Mouse (Mus musculus) right cerebral cortex, postnatal 10 days (tissue): ENCODE measurements around the gene Rps6ka1.
"Not testable (repeated sequence)": the region's sequence is repeated elsewhere in the genome, so short reads cannot be mapped to it uniquely, and the experiment has no call there.

Experiments
- DNase-seq, 2 experiments: peaks; one replicate each; pipeline ENCODE4 v3.0.0; 2021; ENCODE audit warnings: low spot score in 2 of 2

Gene Rps6ka1

DNA sequence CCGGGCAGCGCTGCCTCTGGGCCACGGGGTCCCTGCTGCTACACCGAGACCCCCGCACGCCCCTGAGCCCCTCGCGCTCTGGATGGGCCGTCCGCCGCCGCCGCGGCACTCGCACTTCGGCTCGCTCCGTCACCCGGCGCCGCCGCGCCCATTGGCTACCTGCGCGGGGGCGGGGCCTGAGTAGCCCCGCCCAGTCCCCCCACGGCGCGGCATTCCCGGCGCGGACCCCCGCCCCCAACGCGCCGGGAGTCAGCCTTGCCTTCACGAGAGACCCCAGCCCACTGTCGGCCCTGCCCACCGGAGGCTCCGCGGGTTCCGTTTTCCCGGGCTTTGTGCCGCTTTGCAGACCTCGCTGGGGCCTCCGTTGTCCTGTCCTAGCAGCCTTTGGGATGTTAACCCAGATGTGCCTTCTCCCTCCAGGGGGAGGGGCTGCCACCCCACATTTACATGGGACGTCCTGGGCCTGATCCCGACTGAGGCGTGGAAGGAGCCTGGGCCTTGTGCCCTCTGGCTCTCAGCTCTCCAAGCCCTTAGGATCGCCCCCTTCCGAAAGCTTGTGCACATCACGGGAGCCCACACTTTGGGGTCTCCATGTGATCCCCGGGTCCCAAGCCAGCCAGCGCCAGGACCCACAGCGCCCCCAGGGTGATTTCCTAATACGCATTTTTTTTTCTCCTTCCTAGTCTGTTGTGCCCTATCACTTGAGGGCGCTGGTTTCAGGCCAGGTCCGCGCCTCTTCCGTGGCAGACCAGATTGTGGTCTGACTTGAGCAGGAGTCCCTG lies at the start of gene Rps6ka1:
Gene Rps6ka1 (minus strand): TSS at position 126 of the 782 bp plus-strand sequence.
- DNase-seq = peak; percentile 80 to 84

- no peak for DNase-seq
Observed at GRCm38 (mm10) chr4:133931785-133932184, 44.2 kb upstream of the Rps6ka1 start.

- no peak for DNase-seq
Observed at GRCm38 (mm10) chr4:133931349-133931748, 43.8 kb upstream of the Rps6ka1 start.

- DNase-seq = no peak
Observed at GRCm38 (mm10) chr4:133929278-133929670, 41.7 kb upstream of the Rps6ka1 start.

DNA sequence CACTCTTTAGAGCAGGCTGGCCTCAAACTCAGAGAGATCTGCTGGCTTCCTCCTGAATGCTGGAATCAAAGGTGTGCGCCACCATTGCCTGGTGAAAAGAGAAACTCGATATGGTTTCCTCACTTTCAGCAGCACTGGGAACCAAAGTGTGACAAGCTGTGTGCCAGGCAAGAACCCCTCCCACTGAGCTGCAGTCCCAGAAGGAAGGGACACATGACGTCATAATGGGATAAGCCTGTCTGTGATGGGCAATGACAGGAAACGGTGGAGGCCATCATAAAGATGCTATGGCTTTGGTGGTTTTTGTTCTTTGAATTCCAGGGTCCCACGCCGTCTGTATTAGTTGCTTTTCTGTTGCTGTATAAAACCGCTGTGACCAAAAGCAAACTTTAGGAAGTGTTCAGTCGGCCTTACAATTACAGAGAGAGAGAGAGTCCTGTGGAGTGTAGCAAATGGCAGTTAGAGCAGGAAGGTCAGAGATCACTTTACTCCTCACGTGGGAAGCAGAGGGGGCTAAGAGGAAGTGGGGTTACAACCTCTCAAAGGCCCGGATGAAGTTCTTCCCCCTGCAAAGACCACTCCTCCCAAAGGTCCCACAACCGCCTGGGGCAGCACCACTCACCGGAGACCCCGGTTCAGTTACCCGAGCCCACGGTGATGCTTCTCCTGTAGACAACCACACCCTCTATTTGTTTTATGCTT lies 41.1 kb upstream of the Rps6ka1 start:
- no peak for DNase-seq

DNA sequence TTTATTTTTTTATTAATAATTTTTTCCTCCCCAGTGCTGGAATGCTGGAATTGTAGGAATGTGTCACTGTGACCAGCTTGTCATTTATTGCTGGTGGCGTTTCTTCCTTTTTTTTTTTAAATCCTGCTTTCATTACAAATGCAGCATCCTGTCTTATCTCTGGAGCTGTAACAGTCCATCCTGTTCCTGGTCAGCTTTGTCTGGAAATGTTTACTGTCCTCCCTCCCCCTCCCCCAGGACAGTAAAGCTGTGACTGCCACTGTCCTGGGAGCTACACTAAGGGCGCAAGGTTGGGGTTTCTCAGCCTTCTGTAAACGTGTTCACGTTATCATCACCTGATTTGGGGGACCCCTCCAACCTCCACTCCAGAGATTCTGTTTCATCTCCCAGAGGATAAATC lies 37.6 kb upstream of the Rps6ka1 start:
- no peak for DNase-seq

DNA sequence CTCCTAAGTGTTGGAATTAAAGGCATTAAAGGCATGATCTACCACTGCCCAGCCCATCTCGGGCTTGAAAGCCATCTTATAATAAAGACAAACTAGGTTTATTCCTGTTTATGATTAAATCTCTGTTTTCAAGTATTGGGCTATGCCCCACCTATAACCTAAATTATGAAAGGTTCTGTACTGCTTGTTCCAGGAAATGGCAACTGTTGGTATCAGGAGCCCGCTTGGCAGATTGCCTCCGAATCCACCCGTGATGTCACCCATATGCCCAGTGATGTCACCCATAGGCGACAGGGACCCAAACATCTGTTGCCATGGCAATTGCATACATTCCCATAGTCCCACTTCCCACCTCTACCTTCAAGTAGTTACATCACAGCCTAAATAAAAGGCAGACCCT lies 36.1 kb upstream of the Rps6ka1 start:
- DNase-seq = no peak

DNA sequence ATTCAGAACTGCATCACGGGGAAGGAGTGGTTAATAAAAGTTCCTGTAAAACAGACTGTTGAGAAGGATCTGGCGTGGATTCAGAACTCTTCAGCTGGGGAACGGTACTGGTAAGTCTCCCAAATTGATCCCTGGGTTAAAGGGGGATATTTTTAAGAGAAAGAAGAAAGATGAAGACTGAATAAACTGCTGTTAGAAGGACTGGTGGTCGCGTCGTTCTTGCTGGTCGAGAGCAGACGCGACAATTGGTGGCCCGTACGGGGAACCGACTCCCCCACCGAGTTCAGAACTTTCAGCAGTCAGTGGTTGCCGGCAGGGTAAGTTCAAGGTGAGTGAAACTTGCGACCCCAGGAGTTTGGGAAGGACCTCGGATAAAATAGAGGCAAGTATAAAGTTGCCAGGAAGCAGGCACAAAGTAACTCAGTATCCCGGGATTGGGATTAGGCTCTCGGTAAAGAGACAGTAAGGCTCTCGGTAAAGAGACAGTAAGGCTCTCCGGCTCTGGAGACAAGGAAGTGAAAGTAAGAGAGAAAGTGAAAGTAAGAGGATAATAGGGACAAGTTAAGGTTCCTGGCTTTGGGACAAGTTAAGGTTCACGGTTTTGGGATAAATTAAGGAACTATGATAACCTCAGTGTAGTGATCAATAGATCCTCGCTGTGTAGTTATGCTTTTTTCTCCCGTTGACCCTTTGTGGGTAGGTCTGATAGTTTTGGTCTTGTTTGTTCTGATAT lies 30.7 kb upstream of the Rps6ka1 start:
- peak; percentile 44 to 55 for DNase-seq

GRCm38 (mm10) chr4:133911983-133912382 lies 24.4 kb upstream of the Rps6ka1 start:
- DNase-seq = no peak

GRCm38 (mm10) chr4:133910236-133911211 lies 22.9 kb upstream of the Rps6ka1 start:
- DNase-seq = peak; percentile 95 to 96

- DNase-seq = no peak
Observed at GRCm38 (mm10) chr4:133908051-133908450, 20.5 kb upstream of the Rps6ka1 start.

DNA sequence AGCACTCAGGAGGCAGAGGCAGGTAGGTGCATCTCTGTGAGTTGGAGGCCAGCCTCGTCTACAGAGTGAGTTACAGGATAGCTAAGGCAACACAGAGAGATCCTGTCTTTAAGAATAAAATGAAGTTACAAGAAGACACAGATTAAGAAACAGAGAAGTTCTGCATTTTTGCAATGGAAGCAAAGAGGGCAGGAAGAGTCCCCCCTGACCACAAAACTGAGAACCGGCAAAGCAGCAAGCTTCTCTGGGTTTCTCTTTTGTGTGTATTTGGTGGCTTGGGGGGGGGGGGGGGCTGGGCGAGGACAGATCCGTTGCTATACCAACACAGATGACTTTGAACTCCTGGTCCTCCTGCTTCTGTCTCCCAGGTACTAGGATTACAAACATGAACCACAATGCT lies 19.5 kb upstream of the Rps6ka1 start:
- DNase-seq = no peak

GRCm38 (mm10) chr4:133906336-133906735 lies 18.7 kb upstream of the Rps6ka1 start:
- not testable (repeated sequence) for DNase-seq

DNA sequence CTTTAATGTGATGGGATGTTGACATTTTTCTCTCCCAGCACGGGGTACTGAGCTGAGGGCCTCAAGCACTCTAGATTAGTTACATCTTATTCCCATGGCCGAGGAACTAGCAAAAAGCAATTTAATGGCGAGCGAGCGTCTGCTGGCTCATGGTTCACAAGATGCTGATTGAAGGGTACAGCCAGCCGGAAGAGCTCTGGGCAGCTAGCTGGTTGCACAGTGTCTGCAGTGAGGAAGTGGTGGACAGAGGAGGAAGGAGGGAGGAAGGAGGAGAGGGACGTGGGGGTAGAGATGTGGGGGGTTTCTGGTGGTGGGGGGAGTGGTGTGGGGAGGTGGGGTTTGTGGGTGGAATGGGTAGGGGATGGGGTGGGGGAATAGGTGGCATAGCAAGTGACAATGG lies 17.6 kb upstream of the Rps6ka1 start:
- DNase-seq = no peak

GRCm38 (mm10) chr4:133904326-133904725 lies 16.7 kb upstream of the Rps6ka1 start:
- DNase-seq = no peak

DNA sequence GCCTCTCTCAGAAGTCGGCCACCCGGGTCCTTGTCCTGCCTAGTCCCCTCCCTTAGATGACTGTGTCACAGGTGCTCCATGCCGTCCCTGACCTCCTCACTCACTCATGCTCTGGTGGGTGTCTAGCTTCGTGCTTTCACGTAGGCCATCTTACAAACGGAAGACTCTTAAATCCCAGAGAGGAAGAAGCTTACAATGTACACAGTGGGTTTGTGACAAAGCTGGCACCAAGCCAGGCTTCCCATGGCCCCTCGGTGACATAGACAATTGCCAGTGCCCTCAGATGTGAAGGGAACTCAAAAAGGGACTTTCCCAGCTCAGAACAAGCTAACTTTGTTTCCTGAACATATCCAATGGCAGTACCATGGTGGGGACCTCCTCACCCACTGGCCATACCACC lies 15.8 kb upstream of the Rps6ka1 start:
- peak in 1 of 2 experiments; percentile 53 for DNase-seq

DNA sequence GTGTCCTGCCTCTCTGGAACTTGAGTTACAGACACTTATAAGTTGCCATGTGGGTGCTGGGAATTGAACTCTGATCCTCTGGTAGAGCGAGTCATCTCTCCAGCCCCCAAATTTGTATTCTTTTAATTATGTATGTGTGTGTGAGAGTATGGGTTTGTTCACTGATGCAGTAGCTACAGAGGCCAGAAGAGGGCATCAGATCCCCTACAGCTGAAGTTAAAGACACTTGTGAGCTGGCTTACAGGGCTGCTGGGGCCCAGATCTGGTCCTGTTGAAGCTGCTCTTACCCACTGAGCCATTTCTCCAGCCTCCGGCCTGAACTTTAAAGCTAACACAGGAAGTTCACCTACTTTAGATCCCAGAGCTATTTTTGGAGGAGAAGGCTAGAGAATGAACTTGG lies 14.9 kb upstream of the Rps6ka1 start:
- no peak for DNase-seq

DNA sequence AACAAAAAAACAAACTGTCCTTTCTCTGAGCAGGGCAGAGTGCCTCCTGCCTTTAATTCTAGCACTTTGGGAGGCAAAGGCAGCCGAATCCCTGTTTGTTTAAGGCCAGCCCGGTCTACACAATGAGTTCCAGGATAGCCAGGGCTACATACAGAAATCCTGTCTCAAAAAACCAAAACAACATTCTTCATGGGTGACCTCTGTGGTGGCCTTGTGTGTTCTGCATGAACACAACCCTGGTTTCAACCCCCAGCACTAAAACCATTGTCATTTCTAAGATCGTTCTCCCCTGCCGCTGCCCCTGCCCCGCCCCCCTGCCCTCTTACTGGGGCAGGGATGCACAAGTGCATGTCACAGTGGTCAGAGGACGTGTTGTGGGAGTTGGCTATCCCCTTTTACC lies 13.3 kb upstream of the Rps6ka1 start:
- DNase-seq = no peak

DNA sequence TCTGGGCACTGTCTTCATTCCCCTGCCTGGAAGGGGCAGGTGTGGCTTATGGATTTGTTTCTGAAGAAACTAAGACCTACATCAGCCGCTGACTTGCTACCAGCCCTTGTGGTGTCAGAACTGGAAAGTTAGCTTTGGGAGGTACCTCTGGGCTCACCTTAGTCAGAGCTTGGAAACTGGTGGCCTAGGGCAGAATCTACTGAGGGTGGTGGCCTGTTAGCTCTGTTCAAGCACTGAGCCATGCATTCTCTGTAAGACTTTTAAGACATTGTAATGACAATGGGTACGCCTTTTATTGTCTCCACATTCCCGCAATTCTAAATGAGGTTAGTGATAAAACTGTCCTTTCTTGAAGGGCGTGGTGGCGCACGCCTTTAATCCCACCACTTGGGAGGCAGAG lies 12.8 kb upstream of the Rps6ka1 start:
- DNase-seq = no peak

DNA sequence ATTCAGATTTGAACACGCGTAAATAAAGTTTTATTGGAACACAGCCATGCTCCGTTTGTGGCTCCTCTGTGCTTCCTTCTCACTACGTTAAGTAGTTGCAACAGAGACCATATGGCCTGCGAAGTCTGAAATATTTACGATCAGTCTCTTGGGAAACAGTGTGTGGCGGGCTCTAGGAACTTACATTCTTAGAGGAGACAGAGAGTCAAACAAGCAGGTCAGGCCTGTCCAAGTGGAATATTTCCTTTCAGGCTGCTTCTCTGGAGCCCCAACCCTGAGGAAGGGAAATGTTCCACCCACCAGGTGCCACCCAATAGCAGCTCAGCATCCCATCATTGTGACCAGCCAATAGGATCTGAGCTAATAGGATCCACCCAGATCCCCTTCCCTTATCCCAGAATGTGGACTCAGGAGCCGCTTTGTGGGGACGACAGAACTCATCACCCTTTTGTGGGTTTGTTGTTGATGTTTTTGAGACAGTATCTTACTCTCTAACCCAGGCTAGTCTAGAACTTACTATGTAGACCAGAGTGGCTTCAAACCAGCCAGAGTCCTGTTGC lies 11.7 kb upstream of the Rps6ka1 start:
- peak in 1 of 2 experiments; percentile 36 for DNase-seq

- DNase-seq = peak; percentile 40 to 41
Observed at GRCm38 (mm10) chr4:133898151-133898550, 10.6 kb upstream of the Rps6ka1 start.
